Mouse (Mus musculus): ENCODE results near the gene Slc9a3r2.
"Not testable (repeated sequence)": the region's sequence is repeated elsewhere in the genome, so short reads cannot be mapped to it uniquely, and the experiment has no call there.

Gene Slc9a3r2

DNA sequence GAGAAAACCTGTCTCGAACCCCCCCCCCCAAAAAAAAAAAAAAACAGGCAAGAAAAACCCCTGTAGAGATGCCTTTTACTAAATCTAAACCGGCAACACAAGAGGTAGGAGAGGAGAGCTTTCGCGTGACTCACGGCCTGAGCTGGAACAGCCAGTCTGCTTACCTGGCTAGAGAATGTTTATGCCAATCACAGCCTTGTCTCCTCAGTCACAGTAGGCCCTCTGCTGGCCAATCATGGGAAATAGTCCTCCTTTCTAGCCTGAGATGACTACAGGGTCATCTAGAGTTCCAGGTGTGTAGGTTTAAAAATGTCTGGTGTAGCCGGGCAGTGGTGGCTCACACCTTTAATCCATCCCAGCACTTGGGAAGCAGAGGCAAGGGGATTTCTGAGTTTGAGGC, 17.3 kb upstream of the Slc9a3r2 start:
- peak in 1 of 2 experiments; percentile 46 for DNase-seq (ENCODE audit: low spot score in 2 of 2)

DNA sequence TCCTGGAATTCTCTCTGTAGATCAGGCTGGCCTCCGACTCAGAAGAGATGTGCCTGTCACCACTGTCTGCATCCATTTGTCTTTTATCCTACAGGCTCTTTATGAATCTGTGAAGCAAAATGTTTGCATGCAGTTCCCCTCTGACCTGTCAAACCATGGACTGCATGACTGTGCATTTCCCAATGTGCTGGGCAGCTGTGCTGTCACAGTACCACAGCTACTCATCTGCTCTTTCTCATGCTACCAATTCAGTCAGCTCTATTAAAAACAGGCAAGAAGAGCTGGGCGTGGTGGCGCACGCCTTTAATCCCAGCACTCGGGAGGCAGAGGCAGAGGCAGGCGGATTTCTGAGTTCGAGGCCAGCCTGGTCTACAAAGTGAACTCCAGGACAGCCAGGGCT, 16.9 kb upstream of the Slc9a3r2 start:
- DNase-seq (ENCODE audit: low spot score in 2 of 2), result not testable (repeated sequence)

DNA sequence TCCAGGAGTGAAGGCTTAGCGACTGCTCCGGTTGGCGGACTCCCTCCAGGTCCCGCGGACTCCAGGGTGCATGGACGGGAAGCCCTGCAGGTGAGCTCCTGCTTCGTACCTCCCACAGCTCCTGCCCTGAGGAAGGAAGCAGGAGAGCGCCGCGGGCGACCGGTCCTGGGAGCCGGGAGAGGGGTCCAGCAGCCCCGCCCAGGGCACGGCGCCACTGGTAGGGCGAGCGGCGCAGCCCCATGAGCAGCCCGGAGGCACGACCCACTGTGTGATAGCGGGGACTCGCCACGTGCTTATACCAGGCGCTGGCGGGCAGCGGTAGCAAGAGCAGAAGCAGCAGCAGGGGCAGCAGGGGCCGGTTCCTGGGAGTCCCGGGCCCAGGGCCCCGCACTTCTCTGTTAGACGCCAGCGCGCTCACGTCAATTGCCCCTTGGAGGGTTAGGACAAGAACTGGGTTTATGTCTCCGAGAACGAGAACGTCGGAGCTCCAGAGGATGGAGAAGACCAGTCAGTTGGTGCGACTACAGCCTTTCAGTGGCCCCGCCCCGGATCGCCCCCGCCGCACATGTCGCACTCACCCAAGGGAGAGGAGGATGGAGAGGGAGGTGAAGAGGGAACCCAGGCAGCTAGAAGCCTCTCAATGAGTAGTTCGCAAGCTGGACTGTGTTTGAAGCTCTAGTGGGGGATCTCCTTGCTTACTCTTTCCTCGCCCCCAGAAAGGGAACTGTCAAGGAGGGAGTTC, 8.1 kb upstream of the Slc9a3r2 start, which contains the start of gene Npw:
Gene Npw (minus strand): TSS at position 441 of the 742 bp plus-strand sequence.
- DNase-seq (ENCODE audit: low spot score in 2 of 2), result no peak

DNA sequence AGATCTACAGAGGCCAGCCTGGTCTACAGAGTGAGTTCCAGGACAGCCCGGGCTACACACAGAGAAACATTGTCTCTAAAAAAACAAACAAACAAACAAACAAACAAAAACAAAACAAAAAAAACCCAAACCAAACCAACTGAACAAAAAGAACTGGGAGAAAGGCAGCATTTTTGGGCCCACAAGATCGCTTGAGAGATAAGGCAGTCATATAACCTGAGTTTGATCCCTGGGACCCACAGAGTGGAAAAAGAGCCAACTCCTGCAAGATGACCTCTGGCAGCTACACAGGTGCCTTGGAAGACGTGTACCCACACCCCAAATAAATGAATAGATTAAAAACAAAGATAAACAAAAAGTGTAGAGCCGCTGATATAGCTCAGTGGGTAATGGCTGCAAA, 4.8 kb upstream of the Slc9a3r2 start:
- no peak for DNase-seq (ENCODE audit: low spot score in 2 of 2)

DNA sequence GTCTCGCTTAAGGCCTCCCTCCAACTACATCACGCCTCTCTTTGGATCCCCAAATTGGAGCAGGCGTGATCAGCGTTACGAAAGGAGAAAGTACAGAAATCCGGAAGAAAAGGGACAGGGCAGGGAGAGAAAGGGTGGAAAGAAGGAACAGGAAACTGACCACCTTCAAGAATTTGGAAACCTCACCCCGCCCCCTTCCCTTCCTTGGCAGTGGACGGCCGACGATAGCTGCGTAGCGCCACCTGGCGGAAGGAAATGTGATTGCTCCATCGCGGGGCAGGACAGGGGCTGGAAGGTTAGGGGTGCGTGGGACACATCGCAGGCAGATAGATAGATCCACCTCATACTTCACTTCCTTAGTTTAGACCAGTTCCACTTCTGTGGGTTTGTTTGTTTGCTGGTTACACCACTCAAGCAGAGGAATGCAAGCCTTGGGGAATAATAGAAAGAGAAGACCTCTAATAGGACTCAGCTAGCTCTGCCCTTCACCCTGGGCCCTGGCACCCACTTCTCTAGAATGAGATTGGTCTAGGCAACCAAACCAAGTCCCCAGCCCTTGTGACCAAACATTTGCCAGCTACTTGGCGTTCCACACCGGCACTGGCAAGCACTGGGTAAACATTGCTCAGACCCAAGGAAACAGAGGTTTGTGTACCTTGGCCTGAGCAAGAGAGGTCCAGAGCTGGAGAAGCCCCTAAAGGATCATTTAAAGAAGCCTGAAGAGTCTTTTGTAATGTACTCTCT, 4.0 kb upstream of the Slc9a3r2 start:
- DNase-seq (ENCODE audit: low spot score in 2 of 2), result peak; percentile 39 to 51

DNA sequence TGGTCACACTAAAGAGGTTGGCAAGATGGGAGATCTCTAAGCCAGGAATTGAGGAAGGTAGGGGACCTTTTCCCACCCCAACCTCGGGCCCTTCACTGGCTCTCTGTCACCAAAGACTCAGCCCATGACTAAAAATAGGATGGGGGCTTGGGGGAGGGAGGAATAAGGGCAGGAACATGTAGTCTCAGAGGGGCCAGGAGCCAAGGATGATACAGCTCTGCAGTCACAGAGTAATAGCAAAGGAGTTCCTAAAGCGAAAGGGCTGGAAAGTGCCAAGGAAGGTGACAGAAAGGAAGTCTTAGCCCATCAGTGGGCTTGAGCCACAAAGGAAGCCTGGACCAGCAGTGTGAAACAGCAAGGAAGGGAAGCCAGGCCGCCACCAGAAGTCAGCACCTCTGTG, 1.7 kb upstream of the Slc9a3r2 start:
- DNase-seq (ENCODE audit: low spot score in 2 of 2), result no peak

DNA sequence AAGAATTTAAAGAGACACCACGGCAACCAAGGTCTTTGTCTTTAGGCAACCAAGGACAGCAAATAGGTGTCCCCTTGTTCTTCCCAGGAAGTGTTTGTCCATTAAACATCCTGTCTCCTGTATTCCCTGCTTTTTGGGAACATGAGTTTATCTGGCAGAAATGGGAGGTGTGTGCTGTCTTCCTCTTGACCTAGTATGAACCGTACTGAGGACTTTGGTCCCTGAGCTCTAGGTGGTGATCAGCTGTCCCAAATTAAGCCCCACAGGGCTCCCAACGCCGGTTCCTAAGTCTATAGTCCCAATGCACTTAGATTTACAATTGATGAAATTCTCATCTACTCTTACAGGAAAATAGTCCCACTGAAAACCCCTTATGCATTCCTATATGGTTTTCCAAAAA, 639 bp upstream of the Slc9a3r2 start:
- no peak for DNase-seq (ENCODE audit: low spot score in 2 of 2)

DNA sequence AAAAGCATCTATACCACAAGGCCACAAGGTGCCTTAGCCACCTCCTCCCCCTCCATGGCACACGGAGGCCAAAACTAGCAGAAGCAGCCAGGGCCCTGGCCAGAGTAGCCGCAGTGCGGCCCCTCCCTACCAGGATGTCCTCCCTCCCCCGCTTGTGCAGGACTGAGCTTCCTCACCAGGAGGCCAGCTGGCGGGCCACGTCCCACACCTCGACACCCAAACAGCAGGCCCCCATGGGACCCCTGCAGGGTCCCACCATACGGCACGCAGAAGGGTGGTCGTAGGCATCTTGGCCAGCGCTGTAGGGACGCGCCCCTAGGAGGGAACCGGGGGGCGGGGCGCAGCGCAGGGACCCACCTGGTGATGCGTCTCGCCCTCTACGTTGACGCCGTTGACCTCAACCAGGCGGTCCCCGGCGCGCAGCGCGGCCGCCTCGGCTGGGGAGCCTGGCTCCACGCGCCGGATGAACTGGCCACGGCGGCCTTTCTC, 502 bp downstream of the Slc9a3r2 start:
- DNase-seq (ENCODE audit: low spot score in 2 of 2), result no peak

DNA sequence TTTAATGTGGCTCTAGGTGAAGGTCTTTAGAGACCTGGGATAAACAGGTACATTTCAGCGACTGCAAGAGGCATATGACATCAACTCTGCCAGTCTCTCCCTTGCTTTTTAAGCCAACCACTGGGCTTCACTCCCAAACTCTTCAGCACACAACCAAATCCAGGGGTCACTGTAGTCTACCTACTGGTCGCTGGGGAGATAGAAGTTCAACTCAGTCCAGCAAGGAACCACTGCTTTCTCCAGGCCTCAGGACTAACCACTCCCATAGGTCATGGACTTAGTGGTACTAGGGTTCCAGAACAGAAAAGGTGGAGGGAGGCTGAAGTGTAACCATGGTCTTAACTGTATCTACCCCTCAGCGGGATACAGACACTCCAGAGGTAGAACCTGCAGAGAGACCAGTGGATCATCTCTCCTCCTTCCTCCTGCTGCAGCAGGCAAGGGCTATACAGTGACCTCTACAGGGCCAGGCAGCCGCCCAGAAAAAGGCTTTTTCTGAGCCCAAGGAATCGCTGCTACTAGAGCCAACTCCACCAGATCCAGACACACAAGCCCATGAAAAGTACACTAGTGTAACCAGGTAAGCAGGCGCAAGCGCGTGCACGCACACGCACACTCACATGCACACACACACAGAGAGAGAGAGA, 1.3 kb downstream of the Slc9a3r2 start:
- DNase-seq (ENCODE audit: low spot score in 2 of 2), result no peak

DNA sequence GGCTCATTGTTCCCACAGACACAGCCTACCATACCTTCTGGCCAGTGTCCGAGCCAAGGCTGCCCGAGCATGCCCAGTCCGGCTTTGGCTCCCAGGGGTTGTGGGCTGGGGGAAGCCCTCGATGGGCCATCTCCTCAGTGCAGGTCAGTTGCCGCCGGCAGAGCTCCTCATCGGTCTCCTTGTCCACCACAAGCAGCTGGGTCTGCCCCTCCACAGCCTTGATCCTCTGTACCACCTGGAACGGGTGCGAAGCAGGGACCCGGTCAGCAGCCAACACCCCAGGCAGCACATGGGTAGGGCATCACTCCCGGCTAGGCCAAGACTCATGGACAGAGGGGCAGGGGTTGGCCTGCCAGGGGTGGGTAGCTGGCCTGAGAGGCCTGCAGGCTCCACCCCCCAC, 2.6 kb downstream of the Slc9a3r2 start:
- DNase-seq (ENCODE audit: low spot score in 2 of 2), result no peak

DNA sequence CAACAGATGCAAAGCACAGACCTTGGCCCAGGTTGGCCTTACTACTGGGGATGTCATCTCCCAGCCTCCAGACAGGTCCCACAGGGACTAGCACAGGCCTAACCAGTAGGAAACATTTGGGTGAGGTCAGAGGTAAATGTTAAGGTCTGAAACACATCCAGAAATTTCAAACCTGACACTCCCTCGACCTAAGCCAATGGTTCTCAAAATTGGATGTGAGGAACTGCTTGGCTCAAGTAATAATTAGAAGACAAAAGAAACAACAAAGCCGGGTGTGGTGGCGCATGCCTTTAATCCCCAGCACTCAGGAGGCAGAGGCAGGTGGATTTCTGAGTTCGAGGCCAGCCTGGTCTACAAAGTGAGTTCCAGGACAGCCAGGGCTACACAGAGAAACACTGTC, 3.7 kb downstream of the Slc9a3r2 start:
- DNase-seq (ENCODE audit: low spot score in 2 of 2), result no peak

DNA sequence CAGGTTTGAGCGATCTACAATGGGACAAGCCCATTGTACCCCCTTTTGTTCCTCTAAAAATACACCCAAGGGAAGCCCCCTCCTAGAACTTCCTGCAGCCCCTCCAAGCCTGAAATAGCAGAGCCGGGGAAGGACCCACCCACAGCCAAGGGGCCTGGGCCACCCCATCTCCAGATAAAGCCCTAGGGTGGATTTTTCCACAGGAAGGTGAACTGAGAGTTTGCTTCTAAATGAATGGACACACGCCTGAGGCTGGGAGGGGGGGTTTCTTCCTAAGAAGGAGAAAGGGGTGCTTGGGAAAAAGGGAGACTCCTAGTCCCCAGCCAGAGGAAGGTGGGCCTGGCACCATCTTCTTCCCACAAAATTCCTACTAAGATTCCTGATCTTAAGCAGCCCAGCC, 4.2 kb downstream of the Slc9a3r2 start:
- no peak for DNase-seq (ENCODE audit: low spot score in 2 of 2)

DNA sequence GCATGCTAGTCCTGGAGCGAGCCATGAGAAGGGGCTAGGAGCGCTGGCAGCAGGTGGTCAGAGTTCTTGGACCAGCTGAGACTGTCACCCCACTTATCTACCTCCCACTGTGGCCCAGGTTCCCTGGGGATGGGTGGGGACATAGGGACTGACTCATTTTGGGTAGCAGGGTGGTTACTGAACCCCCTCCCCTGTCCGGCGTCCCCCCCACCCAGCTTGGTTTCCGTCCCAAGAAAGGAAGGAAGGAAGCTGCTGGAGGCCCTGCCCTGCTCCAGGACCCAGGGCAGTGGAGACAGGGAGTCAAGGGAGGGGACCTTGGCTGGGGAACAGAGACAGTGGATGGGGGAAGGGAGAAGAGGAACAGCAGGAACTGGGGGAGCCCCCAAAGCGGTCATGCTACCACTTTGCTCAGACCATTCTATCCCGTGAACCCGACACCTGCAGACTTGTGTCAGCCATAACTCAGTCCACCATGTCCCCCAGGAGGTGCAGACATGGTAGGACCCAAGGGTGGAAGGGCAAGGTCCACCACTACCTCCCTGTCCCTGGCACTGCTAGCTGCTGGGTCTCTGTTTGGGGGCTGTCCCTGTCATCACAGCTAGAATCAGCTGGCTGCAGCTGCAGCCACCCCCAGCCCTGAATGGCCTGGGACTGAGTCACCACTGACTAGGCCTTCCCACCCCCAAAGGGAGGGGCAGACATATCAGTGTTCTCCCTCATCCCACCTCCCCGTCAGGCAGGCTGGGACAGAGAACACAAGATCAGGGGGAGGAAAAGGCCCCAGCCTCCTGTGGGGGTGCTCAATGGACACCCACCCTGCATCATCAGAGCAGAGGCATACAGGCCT, 5.0 kb downstream of the Slc9a3r2 start:
- DNase-seq (ENCODE audit: low spot score in 2 of 2), result no peak

DNA sequence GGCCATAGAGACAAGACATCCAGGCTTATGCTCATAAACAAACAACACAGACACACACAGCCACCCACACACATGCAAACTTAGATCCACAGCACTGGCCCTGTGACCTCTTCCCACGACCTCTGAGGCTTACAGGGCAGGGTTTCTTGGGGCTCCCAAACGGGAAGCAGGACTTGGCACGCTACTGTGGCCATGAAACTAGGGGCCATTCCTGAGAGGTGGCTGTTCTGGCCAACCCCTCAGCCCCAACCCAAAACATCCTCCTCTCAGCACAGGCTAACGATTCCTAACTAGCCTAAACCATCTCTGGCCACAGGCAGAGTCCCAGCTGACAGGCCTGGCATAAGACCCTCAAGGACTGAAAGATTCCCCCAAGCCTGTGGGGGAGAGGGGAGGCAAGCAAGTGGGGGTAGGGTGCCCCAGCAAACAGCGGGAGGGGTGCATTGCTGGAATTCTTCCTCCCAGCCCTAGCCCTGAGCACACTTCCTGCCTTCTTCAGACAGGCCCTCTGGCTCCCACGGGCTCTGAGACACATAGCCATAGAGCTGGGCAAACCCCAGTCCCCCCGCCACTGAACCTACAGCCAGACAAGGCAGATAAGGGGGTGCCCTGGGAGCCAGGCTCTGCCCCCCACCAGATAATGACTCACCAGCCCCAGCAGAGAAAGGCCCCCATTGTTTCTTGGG, 6.0 kb downstream of the Slc9a3r2 start:
- no peak for DNase-seq (ENCODE audit: low spot score in 2 of 2)

DNA sequence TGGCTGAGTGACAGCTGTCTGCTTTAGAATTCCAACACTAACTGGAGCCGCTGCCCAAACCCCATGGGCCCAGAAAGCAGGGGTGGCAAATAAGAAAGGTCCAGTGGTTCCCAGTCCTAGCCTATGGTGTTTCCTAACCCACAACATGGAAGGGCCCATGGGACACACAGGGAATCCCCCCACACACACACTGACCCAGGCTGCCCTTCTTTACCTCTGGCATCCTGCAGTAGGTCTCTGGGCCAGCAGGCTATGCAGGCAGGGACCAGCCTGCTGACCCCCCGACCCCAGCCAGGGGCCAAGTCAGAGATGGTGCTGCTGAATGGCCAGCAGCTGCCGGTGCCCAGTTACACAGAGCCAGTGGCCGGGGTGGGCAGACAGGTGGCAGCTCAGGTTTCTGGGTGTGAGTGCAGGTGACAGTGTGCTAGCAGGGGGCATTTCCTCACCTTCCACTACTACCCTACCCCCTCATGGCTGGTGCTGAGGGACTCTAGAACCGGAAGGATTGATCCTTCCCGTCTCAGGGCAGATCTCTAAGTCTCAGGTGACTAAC, 7.3 kb downstream of the Slc9a3r2 start:
- no peak for DNase-seq (ENCODE audit: low spot score in 2 of 2)

DNA sequence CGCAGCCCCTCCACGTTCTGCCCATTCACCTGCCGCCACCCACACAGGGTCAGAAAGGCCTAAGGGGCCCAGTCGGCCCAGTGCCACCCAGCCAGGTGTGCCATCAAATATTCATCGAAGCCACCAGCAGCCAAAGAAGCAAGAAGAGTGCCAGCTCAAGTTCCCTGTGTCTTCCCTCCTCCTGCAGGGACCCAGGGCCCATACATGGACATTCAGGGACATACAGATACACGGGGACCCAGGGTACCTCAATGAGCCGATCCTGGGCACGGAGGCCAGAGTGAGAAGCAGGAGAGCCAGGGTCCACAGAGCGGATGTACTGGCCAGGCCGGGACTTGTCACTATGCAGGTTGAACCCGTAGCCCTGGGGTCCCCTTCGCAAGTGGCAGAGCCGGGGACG, 8.2 kb downstream of the Slc9a3r2 start:
- no peak for DNase-seq (ENCODE audit: low spot score in 2 of 2)

DNA sequence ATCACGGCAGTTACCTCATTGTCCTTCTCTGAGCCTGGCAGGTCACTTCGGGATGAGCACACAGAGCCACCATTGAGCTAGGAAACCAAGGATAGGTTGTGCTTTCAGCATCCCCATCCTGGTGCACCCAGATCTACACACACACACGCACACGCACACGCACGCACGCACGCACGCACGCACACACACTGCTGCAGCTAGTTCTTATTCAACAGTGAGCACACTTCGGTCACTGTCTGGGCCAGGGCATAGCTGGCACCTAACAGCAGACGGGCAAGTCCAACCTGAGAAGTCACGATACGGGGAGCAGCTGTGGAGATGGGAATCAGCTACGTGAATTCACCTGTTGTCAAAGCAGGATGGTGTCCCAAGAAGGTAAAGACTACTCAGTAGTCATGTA, 9.5 kb downstream of the Slc9a3r2 start:
- no peak for DNase-seq (ENCODE audit: low spot score in 2 of 2)

DNA sequence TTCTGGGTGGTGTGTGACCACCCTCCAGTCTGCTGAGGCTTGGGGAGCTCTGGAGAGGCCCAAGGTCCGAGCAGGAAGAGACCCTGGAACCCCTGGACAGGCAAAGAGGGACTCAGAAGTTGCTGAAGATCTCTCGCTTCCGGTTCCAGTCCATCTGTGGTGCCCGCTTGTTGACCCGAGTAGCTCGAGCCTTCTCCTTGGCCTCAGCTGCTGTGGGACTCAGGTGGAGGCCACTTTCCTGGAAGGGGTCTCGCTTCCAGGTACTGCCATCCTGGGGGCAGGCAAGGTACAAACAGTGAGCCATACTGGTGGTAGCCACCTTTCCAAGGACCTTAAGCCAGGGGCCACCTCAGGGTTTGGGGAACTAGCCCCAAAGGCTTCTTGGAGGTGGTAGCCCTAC, 10.0 kb downstream of the Slc9a3r2 start:
- DNase-seq (ENCODE audit: low spot score in 2 of 2), result no peak

DNA sequence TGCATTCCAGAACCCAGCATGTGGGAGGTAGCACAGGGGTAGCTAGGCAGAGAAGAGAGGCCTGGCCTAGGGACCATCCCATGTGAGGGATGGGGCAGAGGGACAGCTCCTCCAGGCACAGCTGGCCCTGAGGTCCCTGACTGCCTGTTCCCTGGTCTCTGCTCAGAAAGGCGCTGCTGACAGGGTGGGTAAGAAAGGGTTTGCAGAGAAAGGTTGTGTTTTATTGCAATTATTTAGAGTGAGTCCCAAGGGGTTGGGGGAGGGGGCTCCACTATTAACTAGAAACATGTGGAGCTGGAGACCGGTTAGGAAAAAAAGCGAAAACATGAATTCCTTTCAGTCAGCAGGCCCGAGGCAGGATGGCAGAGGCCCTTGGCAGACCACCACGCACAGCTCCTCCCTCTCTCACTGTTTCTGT, 10.5 kb downstream of the Slc9a3r2 start:
- no peak for DNase-seq (ENCODE audit: low spot score in 2 of 2)

DNA sequence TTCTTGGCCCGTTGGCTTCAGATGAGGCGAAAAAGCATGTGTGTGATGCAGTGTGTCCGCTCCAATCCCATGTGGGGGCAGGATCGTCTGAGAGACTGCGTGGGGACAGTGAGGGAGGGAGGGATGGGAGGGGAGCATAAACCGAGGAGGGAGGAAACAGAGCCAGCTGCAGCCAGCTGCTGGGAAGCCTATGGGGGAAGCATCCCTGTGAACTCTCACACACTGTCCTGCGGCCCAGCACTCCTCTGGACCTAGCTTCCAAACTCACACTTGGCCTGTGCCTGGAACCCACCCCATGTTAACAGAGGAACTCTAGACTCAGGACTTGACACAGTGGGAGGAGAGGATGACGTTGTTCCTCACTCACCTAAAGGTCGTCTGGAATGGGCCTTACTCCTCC, 11.3 kb downstream of the Slc9a3r2 start:
- DNase-seq (ENCODE audit: low spot score in 2 of 2), result no peak

DNA sequence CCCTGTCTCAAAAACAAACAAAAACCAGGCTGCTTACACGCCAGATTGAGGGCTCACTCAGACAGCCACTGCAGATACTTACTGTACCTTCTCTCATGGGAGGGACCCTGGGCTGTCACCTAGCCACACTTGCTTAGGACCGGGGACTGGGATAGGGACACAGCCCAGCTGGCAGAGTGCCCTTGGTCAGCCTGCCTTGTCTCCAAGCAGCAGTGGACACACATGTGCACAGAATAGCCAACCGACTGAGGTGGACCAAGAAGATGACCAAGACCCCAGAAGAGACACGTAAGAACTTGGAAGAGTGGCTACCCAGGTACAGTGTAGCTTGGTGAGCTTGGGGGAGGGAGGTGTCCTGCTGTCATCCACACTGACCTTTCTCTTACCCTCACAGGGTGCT, 11.9 kb downstream of the Slc9a3r2 start:
- DNase-seq (ENCODE audit: low spot score in 2 of 2), result no peak

Measured in frontal cortex, postnatal 36 days (tissue).